Mouse (Mus musculus) cerebral cortex, adult 2 months (tissue): ENCODE data around the gene Glis2.

Experiments
- WGBS: fragments of 180-500 bp; shearing (Covaris S2); methylation state at CpG from one replicate; pipeline ENCODE4 v1.1.7; 2018; 5-methylcytosine and 5-hydroxymethylcytosine counted together

Glis2 gene

DNA sequence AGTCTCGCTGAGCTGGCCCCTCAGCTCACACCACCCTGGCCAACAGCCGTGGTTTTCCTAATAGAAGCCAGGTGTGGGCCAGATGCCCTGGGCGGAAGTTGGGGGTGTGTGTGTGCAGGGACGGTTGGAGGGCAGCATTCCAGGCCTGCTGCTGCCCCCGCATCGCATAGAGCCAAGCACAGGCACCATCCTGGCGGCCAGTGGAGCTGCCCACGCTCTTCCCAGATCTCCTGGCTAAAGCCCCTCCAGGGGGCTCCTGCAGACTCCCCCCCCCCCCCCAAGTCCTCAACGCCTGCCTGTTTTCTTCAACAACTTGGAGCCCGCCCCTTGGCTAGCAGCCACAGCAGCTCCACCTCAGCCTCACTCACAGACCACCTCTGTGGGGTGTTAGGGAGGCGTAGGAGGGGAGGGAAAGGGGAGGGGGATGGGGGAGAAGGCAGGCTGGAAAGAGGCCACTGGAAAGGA, 64.3 kb downstream of the Glis2 start:
- 42% methylated on average over 11 of the region's 11 CpGs for WGBS

DNA sequence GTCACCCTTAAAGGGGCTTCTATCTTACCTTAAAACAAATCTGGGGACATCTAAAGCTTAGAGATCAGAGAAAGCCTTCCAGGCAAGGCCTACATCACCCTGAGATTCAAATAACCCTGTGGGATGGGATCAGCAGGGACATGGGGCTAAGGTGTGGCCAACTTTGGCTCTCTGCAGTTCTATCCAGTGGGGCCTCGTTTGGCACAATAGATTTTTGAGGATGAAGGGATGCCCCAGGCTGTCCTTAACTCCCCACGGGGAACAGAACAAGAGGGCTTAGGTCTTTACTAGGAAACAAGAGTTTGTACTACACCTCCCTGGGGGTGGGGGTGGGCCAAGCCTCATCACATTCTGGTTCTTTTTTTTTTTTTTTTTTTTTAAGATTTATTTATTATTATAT, 64.8 kb downstream of the Glis2 start:
- WGBS = 34% methylated on average over 2 of the region's 2 CpGs

DNA sequence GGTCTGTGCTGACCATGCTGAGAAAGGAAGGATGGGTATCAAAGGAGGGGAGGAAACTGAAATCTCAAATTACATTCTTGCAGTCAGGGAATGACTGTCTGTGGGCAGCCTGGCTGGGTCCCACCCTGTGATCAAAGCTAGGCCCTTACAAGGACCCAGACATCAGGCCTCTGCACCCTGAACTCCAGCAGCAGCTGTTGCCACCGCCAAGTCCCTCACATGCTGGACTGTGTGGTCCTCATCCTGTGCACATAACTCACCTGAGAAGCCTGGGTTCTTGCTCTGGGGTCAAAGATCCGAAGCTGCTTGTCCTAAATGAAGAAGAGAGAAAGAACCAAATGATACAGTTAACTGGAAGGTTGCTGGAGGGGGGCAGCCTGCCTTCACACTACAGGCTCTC, 67.1 kb downstream of the Glis2 start:
- WGBS = 84% methylated on average over 2 of the region's 2 CpGs

DNA sequence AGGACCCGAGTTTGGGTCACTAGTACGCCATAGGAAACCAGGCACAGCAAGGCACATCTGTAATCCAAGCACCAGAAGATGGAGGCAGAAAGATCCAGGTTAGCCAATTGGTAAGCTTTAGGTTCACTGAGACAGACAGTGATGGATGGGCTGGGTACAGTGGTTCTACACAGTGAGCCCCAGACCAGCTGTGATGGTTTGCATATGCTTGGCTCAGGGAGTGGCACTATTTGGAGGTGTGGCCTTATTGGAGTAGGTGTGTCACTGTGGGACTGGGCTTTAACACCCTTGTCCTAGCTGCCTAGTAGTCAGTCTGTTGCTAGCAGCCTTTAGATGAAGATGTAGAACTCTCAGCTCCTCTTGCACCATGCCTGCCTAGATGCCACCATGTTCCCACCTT, 69.3 kb downstream of the Glis2 start:
- WGBS = 77% methylated on average over 2 of the region's 2 CpGs

DNA sequence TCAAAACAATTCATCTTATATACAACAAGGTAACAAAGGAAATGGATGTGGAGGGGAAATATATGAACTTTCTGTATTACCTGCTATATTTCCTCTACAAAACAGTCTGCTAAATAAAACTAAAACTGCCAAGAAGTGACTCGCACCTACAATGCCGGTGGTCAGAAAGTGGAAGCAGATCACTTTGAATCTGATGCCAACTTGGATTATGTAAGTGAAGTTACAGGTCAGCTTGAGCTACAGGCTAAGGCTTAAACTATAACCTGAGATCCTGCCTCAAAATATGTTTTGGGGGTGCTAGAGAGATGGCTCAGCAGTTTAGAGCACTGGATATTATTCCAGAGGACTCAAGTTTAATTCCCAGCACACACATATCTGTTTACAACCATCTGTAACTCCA, 71.2 kb downstream of the Glis2 start:
- 82% methylated on average over 2 of the region's 2 CpGs for WGBS

DNA sequence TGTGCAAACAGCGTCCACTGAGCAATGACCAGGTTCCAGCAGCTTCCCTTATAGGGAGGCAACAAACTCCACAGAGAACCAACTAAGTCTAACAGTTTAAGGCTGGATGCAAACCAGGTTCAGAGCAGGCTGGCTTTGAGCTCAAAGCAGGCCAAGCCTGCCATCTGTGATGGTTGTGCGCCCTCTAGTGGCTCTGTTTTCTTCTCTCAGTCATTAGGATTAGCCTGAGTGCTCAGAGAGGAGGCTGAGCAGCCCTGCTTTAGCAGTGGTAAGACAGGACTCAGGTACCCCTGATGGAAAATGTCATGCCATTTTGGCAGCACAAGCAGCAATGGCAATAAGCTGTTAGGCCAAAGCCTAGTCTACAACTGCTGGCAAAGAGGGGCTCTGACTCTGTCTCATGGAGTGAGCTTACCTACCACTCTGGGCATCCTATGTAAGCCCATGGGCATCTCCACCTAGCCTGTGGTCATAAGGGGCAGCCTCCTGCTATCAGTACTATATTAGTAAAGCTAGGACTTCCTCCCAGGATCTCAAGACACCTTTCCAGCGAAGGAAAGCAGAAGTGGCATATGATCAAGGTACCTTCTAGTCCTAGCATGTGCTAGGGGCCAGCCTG, 72.8 kb downstream of the Glis2 start:
- WGBS = 27% methylated on average over 3 of the region's 3 CpGs

DNA sequence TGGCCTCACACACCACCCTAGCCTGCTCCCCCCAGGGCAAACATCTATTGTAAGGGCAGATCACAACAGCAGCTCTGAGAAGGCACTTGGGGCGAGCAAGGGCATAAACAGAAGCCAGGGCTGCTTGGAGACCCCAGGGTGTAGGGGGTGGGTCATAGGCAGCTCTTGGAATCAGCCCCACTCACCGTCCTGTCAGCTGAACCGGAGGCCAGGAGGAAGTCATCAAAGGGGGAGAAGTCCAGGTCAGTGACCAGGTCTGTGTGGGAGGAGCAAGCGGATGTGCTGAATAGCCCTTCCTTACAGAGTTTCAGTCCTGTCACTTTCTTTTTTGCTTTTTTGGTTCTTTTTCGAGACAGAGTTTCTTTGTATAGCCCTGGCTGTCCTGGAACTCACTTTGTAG, 75.8 kb downstream of the Glis2 start:
- 82% methylated on average over 5 of the region's 5 CpGs for WGBS

DNA sequence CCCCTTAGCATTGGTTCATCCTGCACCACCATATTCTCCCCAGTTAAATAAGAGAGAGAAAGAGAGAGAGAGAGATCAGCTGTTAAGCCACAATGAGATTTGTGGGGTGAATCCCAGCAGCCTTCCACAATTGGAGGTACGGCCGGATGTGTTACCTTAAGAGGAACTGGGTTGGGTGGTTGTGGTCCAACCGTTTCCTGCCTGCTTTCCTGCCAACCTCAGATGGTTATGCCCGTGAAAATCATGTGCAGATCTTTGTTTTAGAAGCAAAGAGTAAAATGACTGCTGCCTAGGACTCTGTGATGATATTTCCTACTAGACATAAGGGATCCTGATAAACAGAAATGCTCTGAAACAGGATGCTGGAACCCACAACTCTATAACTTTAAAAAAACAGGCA, 79.6 kb downstream of the Glis2 start:
- WGBS = 73% methylated on average over 4 of the region's 4 CpGs
